Mouse (Mus musculus): ENCODE results near the gene Rtn1. TPM values are rescaled to one million over a fixed set of nuclear protein-coding genes. Genes with fewer than 3 reads are reported as not detected.

The Rtn1 gene
- total and polyA plus RNA-seq, 2 experiments from 2014 or later: 6.5 to 11.7 TPM

DNA sequence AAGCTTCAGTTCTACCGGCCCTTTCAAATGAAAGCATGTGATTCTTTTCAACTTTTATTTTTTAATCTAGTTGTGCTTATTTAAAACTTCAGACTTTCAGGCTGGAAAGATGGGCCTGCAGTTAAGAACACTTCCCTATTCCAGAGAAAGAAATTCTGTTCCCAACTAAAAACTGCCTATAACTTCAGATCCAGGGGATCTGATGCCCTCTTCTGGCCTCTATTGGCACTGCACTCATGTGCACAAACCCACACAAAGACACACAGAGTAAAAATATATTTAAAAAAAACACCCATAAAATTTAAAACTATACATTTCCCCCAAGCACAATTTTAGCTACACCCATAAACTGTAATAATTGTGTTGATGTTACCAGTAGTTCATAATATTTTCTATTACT is 163.9 kb downstream of the Rtn1 start:
- TF ChIP-seq EP300 (IDR thresholded peaks at IDR 0.05; ENCODE audit: low read depth) (no peak), CTCF (IDR thresholded peaks at IDR 0.05; ENCODE audit: low read depth) (peak; percentile 16; the same call in 1 of the 2 replicates)
- Histone ChIP-seq H3K4me2 (ENCODE audit: low read depth, low read length) (no peak overlapping the region), H3K9ac (replicated peaks; ENCODE audit: low read depth, low read length) (no peak overlapping the region), H3K27ac (ENCODE audit: low read depth) (no peak overlapping the region), H3K4me1 (ENCODE audit: control insufficient read depth, insufficient read depth) (no peaks in the 10 kb centered on the region), H3K27me3 (ENCODE audit: control insufficient read depth, insufficient read depth, low read length) (no peaks in the 10 kb centered on the region), H3K9me3 (replicated peaks; ENCODE audit: control insufficient read depth, low read length) (no peaks in the 10 kb centered on the region), H3K36me3 (replicated peaks; ENCODE audit: control insufficient read depth, insufficient read depth, low read length) (no peaks in the 10 kb centered on the region), H3K4me3 (ENCODE audit: low read depth, low read length) (no peak overlapping the region)
- WGBS: 86% methylated on average over 1 of the region's 1 CpGs
- no peak for DNase-seq (ENCODE audit: low spot score)
- no peak for ATAC-seq (ENCODE audit: insufficient read depth, low read depth)

DNA sequence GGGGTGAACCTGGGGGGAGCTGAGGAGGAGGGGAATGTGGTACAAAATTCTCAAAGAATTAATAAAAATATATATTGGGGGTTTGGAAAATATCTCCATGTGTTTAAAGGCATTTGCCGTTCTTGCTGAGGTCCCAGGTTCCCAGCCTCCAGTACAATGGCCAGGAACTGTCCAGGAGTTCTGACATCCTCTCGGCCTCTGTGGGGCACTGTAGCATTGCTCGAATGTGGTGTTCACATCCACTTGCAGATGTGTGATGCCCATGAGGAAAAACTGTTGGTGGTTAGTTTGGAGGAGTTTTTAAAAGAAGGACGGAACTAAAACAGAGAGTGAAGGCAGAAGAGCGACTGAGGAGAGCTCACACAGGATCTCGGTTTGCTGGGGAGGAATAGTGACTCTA is 166.0 kb downstream of the Rtn1 start:
- Histone ChIP-seq H3K9ac (replicated peaks; ENCODE audit: low read depth, low read length) (no peak overlapping the region), H3K9me3 (replicated peaks; ENCODE audit: control insufficient read depth, low read length) (no peaks in the 10 kb centered on the region), H3K4me3 (ENCODE audit: low read depth, low read length) (no peak overlapping the region), H3K27me3 (ENCODE audit: control insufficient read depth, insufficient read depth, low read length) (peaks cover 6% of the 10 kb centered on the region), H3K27ac (ENCODE audit: low read depth) (no peak overlapping the region), H3K4me1 (ENCODE audit: control insufficient read depth, insufficient read depth) (no peaks in the 10 kb centered on the region), H3K4me2 (ENCODE audit: low read depth, low read length) (no peak overlapping the region), H3K36me3 (replicated peaks; ENCODE audit: control insufficient read depth, insufficient read depth, low read length) (no peaks in the 10 kb centered on the region)
- DNase-seq (ENCODE audit: low spot score): no peak
- TF ChIP-seq EP300 (IDR thresholded peaks at IDR 0.05; ENCODE audit: low read depth) (no peak), CTCF (IDR thresholded peaks at IDR 0.05; ENCODE audit: low read depth) (peak; percentile 40)
- no peak for ATAC-seq (ENCODE audit: insufficient read depth, low read depth)
- WGBS: 50% methylated on average over 6 of the region's 6 CpGs

DNA sequence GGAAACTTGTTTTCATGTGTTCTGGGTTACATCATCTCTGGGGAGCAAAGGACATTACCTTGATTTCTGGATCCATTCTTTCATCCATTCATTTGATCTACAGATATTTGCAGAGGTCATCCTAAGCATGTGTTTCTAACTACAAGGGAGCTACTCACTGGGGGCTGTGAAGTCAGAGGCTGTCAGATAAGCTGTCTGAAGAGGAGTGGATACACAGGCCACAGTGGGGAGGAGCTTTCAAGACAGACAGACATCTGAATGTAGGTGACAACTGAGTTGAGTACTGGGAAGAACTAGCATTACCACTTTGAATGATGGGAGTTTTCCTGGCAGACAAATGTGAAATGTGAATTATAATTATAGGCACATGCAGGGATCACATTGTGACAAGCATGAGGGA is 168.3 kb downstream of the Rtn1 start:
- Histone ChIP-seq H3K27me3 (ENCODE audit: control insufficient read depth, insufficient read depth, low read length) (peaks cover 24% of the 10 kb centered on the region), H3K4me3 (ENCODE audit: low read depth, low read length) (no peak overlapping the region), H3K36me3 (replicated peaks; ENCODE audit: control insufficient read depth, insufficient read depth, low read length) (no peaks in the 10 kb centered on the region), H3K4me2 (ENCODE audit: low read depth, low read length) (no peak overlapping the region), H3K27ac (ENCODE audit: low read depth) (no peak overlapping the region), H3K9me3 (replicated peaks; ENCODE audit: control insufficient read depth, low read length) (no peaks in the 10 kb centered on the region), H3K9ac (replicated peaks; ENCODE audit: low read depth, low read length) (no peak overlapping the region), H3K4me1 (ENCODE audit: control insufficient read depth, insufficient read depth) (no peaks in the 10 kb centered on the region)
- TF ChIP-seq CTCF (IDR thresholded peaks at IDR 0.05; ENCODE audit: low read depth) (no peak), EP300 (IDR thresholded peaks at IDR 0.05; ENCODE audit: low read depth) (no peak)
- no peak for ATAC-seq (ENCODE audit: insufficient read depth, low read depth)
- DNase-seq (ENCODE audit: low spot score): no peak

DNA sequence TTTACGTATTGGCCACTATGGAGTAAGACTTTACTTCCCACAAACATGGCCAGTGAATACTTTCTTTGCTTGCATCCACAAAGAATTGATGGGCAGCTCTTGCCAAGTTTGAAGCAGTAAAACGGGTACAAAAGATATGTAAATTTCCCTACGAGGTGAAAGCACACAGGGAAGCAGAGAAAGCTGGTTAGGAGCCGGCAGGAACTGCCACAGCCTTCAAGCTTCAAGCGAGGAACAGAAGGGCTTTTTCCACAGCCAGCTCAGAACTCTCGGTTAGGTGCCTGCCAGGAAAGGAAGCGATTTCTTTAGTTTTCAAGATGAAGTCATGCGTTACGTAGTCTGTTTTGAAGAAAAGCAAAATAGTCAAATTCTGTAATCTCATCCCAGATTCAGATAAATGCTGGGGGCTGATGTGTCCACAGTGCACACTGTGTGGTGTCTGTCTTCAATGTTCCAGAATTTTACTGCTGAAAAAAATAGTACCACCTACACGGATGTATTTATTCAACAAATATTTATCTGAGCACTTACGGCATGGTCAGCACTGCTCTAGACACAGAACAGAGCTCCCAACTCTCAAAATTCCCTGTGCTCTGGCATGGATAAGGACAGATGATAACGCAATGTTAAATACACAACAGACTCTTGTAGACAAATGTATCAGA is 169.5 kb downstream of the Rtn1 start:
- no peak overlapping the region for H3K4me2 ChIP-seq (ENCODE audit: low read depth, low read length)
- peaks cover 32% of the 10 kb centered on the region for H3K27me3 ChIP-seq (ENCODE audit: control insufficient read depth, insufficient read depth, low read length)
- 45% methylated on average over 12 of the region's 12 CpGs for WGBS
- no peaks in the 10 kb centered on the region for H3K4me1 ChIP-seq (ENCODE audit: control insufficient read depth, insufficient read depth)
- H3K9me3 ChIP-seq (replicated peaks; ENCODE audit: control insufficient read depth, low read length): no peaks in the 10 kb centered on the region
- 0 out of 2 replicates have a peak overlapping the region, but pooled peaks have one; percentile 35 for H3K27ac ChIP-seq (ENCODE audit: low read depth)
- ATAC-seq (ENCODE audit: insufficient read depth, low read depth) (no peak; the same call in 1 of the 2 replicates), DNase-seq (ENCODE audit: low spot score) (no peak)
- no peak overlapping the region for H3K4me3 ChIP-seq (ENCODE audit: low read depth, low read length)
- TF ChIP-seq EP300 (IDR thresholded peaks at IDR 0.05; ENCODE audit: low read depth) (no peak), CTCF (IDR thresholded peaks at IDR 0.05; ENCODE audit: low read depth) (no peak)
- no peak overlapping the region for H3K9ac ChIP-seq (replicated peaks; ENCODE audit: low read depth, low read length)
- no peaks in the 10 kb centered on the region for H3K36me3 ChIP-seq (replicated peaks; ENCODE audit: control insufficient read depth, insufficient read depth, low read length)

DNA sequence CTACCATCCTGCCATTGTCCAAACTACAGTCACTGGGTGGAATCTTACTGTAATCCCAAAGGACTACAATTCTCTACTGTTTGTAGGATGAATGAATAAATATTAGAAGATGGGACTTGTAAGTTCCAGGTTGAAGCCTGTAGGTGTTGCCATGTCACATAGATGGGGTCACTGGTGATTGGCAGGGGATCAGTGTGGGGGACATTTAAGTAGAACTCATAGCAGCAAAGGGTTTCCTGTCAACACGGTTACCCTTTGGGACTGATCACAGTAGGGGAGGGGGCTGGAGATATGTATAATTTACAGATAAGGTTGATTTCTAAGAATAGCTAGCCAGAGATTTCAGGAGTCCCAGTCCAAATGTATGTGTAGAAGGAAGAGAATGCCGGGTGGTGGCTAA is 171.6 kb downstream of the Rtn1 start:
- Histone ChIP-seq H3K4me3 (ENCODE audit: low read depth, low read length) (peak overlapping the region; percentile 44; the same call in 1 of the 2 replicates), H3K27ac (ENCODE audit: low read depth) (no peak overlapping the region), H3K4me1 (ENCODE audit: control insufficient read depth, insufficient read depth) (no peaks in the 10 kb centered on the region), H3K9me3 (replicated peaks; ENCODE audit: control insufficient read depth, low read length) (no peaks in the 10 kb centered on the region), H3K27me3 (ENCODE audit: control insufficient read depth, insufficient read depth, low read length) (peaks cover 32% of the 10 kb centered on the region), H3K36me3 (replicated peaks; ENCODE audit: control insufficient read depth, insufficient read depth, low read length) (no peaks in the 10 kb centered on the region), H3K9ac (replicated peaks; ENCODE audit: low read depth, low read length) (no peak overlapping the region), H3K4me2 (ENCODE audit: low read depth, low read length) (peak overlapping the region; percentile 71)
- DNase-seq (ENCODE audit: low spot score) (no peak), ATAC-seq (ENCODE audit: insufficient read depth, low read depth) (no peak)
- TF ChIP-seq CTCF (IDR thresholded peaks at IDR 0.05; ENCODE audit: low read depth): no peak
- TF ChIP-seq EP300 (IDR thresholded peaks at IDR 0.05; ENCODE audit: low read depth): no peak
- 24% methylated on average over 2 of the region's 2 CpGs for WGBS

DNA sequence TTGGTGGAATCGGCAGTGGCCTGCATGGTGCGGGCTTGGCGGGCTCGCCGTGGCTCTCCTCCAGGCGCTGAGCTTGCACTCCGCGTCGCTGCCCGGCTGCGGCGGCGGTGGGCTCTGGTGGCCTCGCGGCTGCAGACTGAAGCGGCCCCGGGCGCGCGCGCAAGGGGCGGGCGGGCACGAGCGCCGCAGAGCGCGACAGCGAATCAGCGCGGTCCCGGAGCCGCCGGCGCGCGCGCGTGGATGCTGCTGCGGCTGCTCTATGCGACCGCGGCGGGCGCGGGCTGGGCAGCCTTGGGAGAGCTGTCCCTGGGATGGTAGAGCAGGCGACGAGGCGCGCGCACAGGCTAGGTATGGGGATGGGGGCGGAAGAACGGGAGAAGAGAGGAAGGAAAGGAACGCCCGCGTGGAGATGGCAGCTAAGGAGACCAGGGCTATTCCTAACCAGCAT is 172.3 kb downstream of the Rtn1 start:
- H3K4me1 ChIP-seq (ENCODE audit: control insufficient read depth, insufficient read depth): no peaks in the 10 kb centered on the region
- no peaks in the 10 kb centered on the region for H3K9me3 ChIP-seq (replicated peaks; ENCODE audit: control insufficient read depth, low read length)
- no peak overlapping the region; the same call in 1 of the 2 replicates for H3K9ac ChIP-seq (replicated peaks; ENCODE audit: low read depth, low read length)
- H3K4me2 ChIP-seq (ENCODE audit: low read depth, low read length): peak overlapping the region; percentile 71
- H3K4me3 ChIP-seq (ENCODE audit: low read depth, low read length): peak overlapping the region; percentile 44
- H3K36me3 ChIP-seq (replicated peaks; ENCODE audit: control insufficient read depth, insufficient read depth, low read length): no peaks in the 10 kb centered on the region
- no peak for TF ChIP-seq EP300 (IDR thresholded peaks at IDR 0.05; ENCODE audit: low read depth)
- TF ChIP-seq CTCF (IDR thresholded peaks at IDR 0.05; ENCODE audit: low read depth): no peak
- WGBS: under 1% methylated on average over 56 of the region's 56 CpGs
- H3K27me3 ChIP-seq (ENCODE audit: control insufficient read depth, insufficient read depth, low read length): peaks cover 32% of the 10 kb centered on the region
- ATAC-seq (ENCODE audit: insufficient read depth, low read depth) (peak; percentile 83), DNase-seq (ENCODE audit: low spot score) (peak; percentile 39)
- no peak overlapping the region for H3K27ac ChIP-seq (ENCODE audit: low read depth)
